Mouse (Mus musculus) limb, embryonic 11.5 days (tissue): Measurements from ENCODE around the gene Slc26a9. TPM values are rescaled to one million over a fixed set of nuclear protein-coding genes. Genes with fewer than 3 reads are reported as not detected.

Source experiments
- ATAC-seq: fragments of 200-750 bp; cut with Nextera tagmentation; 2 replicates; pipeline ENCODE4 v1.8.0; 2017; ENCODE audit warnings: low read depth; ENCODE audit not compliant: insufficient number of reproducible peaks, low FRiP score, low TSS enrichment
- DNase-seq: peaks from one replicate; pipeline ENCODE4 v3.0.0-alpha.2; 2015; ENCODE audit warnings: low spot score
- H3K27ac ChIP-seq: fragments of 300-500 bp; sonication (generic); replicated peaks from 2 replicates; pipeline ENCODE4 v1.5.1; 2014; ENCODE audit warnings: low read depth, mild to moderate bottlenecking, low read length
- H3K27me3 ChIP-seq: fragments of 300-500 bp; sonication (generic); 2 replicates; pipeline ENCODE4 v1.6.1; 2014; ENCODE audit warnings: mild to moderate bottlenecking, low read length, mixed read lengths; ENCODE audit not compliant: control insufficient read depth, insufficient read depth
- H3K36me3 ChIP-seq: fragments of 300-500 bp; sonication (generic); 2 replicates; pipeline ENCODE4 v1.6.1; 2014; ENCODE audit warnings: mild to moderate bottlenecking, low read length, moderate library complexity, mixed read lengths; ENCODE audit not compliant: control insufficient read depth, insufficient read depth
- H3K4me1 ChIP-seq: fragments of 300-500 bp; sonication (generic); 2 replicates; pipeline ENCODE4 v1.6.1; 2014; ENCODE audit warnings: low read length, mixed read lengths; ENCODE audit not compliant: control insufficient read depth, insufficient read depth
- H3K4me2 ChIP-seq: fragments of 300-500 bp; sonication (generic); 2 replicates; pipeline ENCODE4 v1.6.1; 2014; ENCODE audit warnings: low read depth, mild to moderate bottlenecking, moderate library complexity; ENCODE audit not compliant: severe bottlenecking
- H3K4me3 ChIP-seq: fragments of 300-500 bp; sonication (generic); 2 replicates; pipeline ENCODE4 v1.5.1; 2014; ENCODE audit warnings: low read depth, low read length
- H3K9ac ChIP-seq: fragments of 300-500 bp; sonication (generic); 2 replicates; pipeline ENCODE4 v1.6.1; 2014; ENCODE audit warnings: mild to moderate bottlenecking, low read length
- H3K9me3 ChIP-seq: fragments of 300-500 bp; sonication (generic); 2 replicates; pipeline ENCODE4 v1.6.1; 2016; ENCODE audit warnings: low read length; ENCODE audit not compliant: control insufficient read depth
- WGBS: fragments of 180-500 bp; shearing (Covaris S2); extraction: QIAGEN DNeasy Blood & Tissue Kit; methylation state at CpG from one replicate; pipeline ENCODE4 v1.1.7; 2014; 5-methylcytosine and 5-hydroxymethylcytosine counted together
- polyA plus RNA-seq: library from polyadenylated mRNA; unstranded; fragments of >200 nt; fragmentation: Nextera tagmentation; extraction: Ambion mirVana; gene quantifications from 2 replicates; pipeline ENCODE4 v1.2.1, GENCODE M21; 2014

Gene Slc26a9
- polyA plus RNA-seq, 1 experiment from 2014 or later = not detected

GRCm38 (mm10) chr1:131745391-131745790 is 1.6 kb downstream of the Slc26a9 start:
- ATAC-seq = no peak
- no peak for DNase-seq
- Histone ChIP-seq H3K27me3 (no peaks in the 10 kb centered on the region), H3K36me3 (no peaks in the 10 kb centered on the region), H3K4me2 (no peak overlapping the region), H3K4me3 (no peak overlapping the region), H3K27ac (no peak overlapping the region), H3K9me3 (no peaks in the 10 kb centered on the region), H3K4me1 (no peaks in the 10 kb centered on the region), H3K9ac (no peak overlapping the region)
- 53% methylated on average over 5 of the region's 5 CpGs for WGBS

- ATAC-seq (no peak), DNase-seq (no peak)
- Histone ChIP-seq H3K36me3 (no peaks in the 10 kb centered on the region), H3K9ac (no peak overlapping the region), H3K27ac (no peak overlapping the region), H3K9me3 (no peaks in the 10 kb centered on the region), H3K27me3 (no peaks in the 10 kb centered on the region), H3K4me2 (no peak overlapping the region), H3K4me3 (no peak overlapping the region), H3K4me1 (no peaks in the 10 kb centered on the region)
- 66% methylated on average over 2 of the region's 2 CpGs for WGBS
These were observed 3.9 kb downstream of the Slc26a9 start for GRCm38 (mm10) chr1:131747761-131748160.

DNA sequence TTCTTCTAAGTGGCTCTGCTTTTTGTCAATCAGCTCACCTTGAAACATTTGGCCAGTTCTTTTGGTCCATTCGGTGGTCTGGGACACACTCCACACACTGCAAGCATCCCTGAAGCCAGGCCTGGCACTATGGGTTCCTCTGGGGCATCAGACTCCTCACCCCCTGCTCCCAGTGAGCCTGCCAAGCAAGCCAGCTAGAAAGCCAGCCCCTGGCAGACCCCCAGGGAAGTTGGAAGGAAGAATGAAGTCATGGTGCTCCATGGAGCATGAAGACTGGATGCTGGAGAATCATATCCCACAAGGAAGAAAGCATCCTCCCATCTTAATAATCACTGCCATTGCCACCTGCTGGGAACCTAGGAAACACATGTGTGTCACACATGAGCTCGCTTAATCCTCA is 4.8 kb downstream of the Slc26a9 start:
- no peaks in the 10 kb centered on the region for H3K27me3 ChIP-seq
- ATAC-seq = no peak

DNA sequence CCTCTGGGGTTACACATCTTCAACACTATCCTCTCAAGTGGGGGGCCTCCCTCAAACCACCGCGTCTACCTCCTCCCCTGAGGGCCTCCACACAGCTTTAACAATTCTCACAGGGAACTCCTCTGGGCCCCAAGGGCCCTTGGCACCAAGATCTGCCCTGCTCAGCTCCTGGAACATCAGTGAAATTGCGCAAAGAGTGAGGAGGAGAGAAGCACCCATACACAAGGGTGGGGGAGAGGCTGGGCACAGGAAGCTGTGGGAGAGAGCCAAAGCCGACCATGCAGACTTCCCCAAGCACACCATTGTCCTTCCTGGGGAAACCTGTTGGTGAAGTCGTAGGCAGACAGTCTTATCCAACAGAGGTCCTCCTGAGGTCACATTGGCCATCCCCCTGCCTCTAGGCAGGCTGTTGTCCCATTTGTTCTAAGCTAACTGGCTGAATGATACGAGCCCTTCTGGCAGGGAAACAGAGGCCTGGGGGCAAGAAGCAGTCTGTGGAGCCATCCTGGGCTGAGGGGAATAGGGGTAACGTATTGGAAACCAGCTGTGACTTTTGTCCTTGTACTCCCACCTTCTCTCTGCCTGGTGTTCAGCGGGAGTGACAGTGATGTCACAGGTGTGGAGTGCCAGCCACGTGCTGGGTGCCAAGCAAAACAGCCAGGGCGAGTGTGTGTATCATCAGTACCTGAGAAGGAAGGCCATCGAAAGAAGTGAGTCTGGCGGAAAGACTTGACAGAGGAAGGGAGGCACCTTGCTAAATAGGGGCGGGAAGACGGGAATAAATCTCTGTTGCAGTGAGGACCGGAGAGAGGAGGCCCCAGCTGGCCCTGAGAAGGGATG is 6.1 kb downstream of the Slc26a9 start:
- H3K4me1 ChIP-seq = no peaks in the 10 kb centered on the region
- H3K9ac ChIP-seq = no peak overlapping the region
- H3K4me3 ChIP-seq = no peak overlapping the region
- H3K36me3 ChIP-seq = no peaks in the 10 kb centered on the region
- ATAC-seq = no peak
- no peak for DNase-seq
- 78% methylated on average over 15 of the region's 15 CpGs for WGBS
- H3K27ac ChIP-seq = no peak overlapping the region
- H3K27me3 ChIP-seq = no peaks in the 10 kb centered on the region
- H3K4me2 ChIP-seq = no peak overlapping the region
- H3K9me3 ChIP-seq = no peaks in the 10 kb centered on the region

More for the DNA sequence above, 4.8 kb downstream of the Slc26a9 start:
- DNase-seq = no peak
- no peaks in the 10 kb centered on the region for H3K36me3 ChIP-seq
- H3K9me3 ChIP-seq = no peaks in the 10 kb centered on the region
- H3K4me2 ChIP-seq = no peak overlapping the region
- WGBS = 68% methylated on average over 2 of the region's 2 CpGs
- no peak overlapping the region for H3K27ac ChIP-seq
- no peak overlapping the region for H3K4me3 ChIP-seq
- H3K4me1 ChIP-seq = no peaks in the 10 kb centered on the region
- no peak overlapping the region for H3K9ac ChIP-seq

DNA sequence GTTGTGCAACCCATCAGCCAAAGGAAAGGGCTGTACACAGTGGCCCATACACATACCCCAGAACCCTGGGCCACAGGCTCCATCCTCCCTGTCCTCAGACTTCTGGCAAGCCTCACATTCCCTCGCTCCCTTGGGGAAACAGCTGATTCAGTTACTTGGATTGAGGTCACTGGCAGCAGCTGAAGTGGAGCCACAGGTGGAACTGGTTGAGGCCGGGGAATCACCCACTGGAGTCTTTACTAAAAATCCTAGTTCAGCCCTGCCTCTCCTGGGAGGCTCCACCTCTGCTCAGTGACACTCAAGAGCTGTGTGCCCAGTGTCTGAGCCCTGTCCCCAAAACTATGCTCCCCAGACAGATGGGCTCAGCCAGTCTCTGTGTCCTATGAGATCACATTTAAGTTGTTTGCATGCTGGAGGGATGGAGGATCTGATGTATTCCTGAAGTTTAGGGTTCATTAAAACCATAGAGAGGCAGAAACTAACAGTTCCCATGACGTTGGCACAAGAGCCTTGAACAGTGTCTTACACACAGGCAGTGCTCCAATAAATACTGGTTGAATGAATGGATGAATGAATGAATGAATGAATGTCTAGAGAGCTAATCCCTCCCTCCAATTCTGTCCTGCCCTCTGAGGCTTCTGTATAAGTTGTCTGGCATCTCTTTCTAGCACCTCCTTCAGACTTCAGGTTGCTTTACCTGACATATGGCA is 7.5 kb downstream of the Slc26a9 start:
- Histone ChIP-seq H3K36me3 (no peaks in the 10 kb centered on the region), H3K27ac (no peak overlapping the region), H3K4me2 (no peak overlapping the region), H3K4me1 (no peaks in the 10 kb centered on the region), H3K9ac (no peak overlapping the region), H3K9me3 (no peaks in the 10 kb centered on the region), H3K27me3 (no peaks in the 10 kb centered on the region), H3K4me3 (no peak overlapping the region)
- ATAC-seq = no peak
- WGBS = 71% methylated on average over 3 of the region's 3 CpGs
- no peak for DNase-seq

DNA sequence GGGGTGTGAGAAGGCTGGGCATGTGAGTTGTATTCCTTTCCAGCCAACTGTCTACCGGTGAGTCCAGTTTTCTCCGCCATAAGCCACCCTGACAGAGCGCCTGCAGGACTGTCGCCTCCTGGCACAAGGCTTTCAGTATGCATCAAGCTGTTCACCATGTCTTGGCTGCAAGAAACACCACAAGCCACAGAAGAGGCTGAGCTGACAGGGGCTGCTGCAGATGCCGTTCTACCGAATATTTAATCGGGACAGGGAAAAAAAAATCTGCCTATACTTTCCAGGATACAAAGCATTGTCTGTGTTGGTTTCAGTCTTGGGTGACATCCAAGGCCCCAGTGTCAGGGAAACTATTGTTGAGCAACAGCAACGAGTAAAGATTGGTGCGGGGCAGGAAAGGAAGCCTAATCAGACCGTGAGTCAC is 8.1 kb downstream of the Slc26a9 start:
- H3K4me3 ChIP-seq = no peak overlapping the region
- no peak overlapping the region for H3K9ac ChIP-seq
- no peaks in the 10 kb centered on the region for H3K27me3 ChIP-seq
- H3K4me2 ChIP-seq = no peak overlapping the region
- H3K36me3 ChIP-seq = no peaks in the 10 kb centered on the region
- 87% methylated on average over 10 of the region's 10 CpGs for WGBS
- no peak for ATAC-seq
- no peaks in the 10 kb centered on the region for H3K9me3 ChIP-seq
- H3K4me1 ChIP-seq = no peaks in the 10 kb centered on the region
- DNase-seq = no peak
- no peak overlapping the region for H3K27ac ChIP-seq

DNA sequence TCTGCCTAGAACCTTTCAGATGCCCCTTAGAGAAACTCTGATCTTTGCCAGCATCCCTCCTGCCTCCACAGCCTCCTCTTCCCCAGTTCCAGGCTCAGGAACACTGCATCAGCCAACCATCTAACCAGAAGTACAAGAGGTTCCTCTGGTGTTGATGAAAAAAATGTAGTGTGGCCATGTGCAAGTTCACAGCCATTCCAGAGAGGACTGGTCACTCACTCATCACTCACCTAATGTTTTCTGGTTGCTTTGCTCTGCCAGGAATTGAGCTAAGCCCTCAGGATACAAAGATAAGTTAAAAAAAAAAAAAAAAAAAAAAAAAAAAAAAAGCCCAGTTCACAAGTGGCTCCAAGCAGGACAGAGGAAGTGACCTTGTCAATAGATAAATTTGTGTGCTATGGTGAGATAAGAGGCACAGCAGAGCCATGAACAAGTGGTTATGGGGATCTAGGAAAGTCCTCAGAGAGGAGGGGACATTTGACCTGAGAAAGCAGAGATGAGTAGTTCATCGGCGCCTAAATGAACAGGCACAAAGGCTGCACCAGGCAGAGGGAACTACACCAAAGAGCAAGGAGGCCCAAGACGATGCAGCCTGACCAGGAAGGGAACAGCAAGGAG is 10.5 kb downstream of the Slc26a9 start:
- H3K4me1 ChIP-seq = no peaks in the 10 kb centered on the region
- DNase-seq = no peak
- no peak for ATAC-seq

DNA sequence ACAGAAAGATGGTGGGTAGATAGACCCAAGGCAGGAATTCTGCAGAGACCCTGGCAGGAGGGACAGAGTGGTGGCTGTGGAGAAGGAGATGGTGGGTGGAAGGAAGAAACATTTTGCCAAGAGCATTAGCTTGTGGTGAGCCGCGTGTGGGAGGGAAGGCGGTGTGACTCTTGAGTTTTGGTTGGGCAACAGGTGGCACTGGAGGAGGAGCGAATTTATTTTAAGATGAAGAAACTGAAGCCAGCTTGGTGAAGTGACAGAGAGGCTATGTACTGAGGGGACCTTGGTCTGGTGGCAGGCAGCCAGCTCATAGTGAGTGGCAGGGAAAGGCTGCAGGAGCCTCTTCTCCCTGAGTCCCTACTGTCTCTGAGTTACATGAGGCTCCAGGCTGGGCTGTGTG is 11.1 kb downstream of the Slc26a9 start:
- ATAC-seq (no peak), DNase-seq (no peak)
- 94% methylated on average over 4 of the region's 4 CpGs for WGBS
- Histone ChIP-seq H3K9me3 (no peaks in the 10 kb centered on the region), H3K4me3 (no peak overlapping the region), H3K9ac (no peak overlapping the region), H3K27me3 (no peaks in the 10 kb centered on the region), H3K4me1 (no peaks in the 10 kb centered on the region), H3K36me3 (no peaks in the 10 kb centered on the region), H3K27ac (no peak overlapping the region), H3K4me2 (no peak overlapping the region)

More for the DNA sequence above, 10.5 kb downstream of the Slc26a9 start:
- Histone ChIP-seq H3K27ac (no peak overlapping the region), H3K4me3 (no peak overlapping the region), H3K27me3 (no peaks in the 10 kb centered on the region), H3K36me3 (no peaks in the 10 kb centered on the region), H3K9me3 (no peaks in the 10 kb centered on the region), H3K4me2 (no peak overlapping the region), H3K9ac (no peak overlapping the region)
- 82% methylated on average over 3 of the region's 3 CpGs for WGBS
